Mouse (Mus musculus) neural tube, embryonic 11.5 days (tissue): ENCODE results near the gene Tnxb. TPM values are rescaled to one million over a fixed set of nuclear protein-coding genes. Genes with fewer than 3 reads are reported as not detected.

Source experiments
- polyA plus RNA-seq: library from polyadenylated mRNA; unstranded; fragments of >200 nt; fragmentation: Nextera tagmentation; extraction: Ambion mirVana; gene quantifications from 2 replicates; pipeline ENCODE4 v1.2.1, GENCODE M21; 2014

Gene Tnxb
- polyA plus RNA-seq, 1 experiment from 2014 or later, result 0.03 TPM

Other genes with a start within 250 kb of the Tnxb start
- gene Btnl4, start 193.2 kb upstream of the Tnxb start, polyA plus RNA-seq, result not detected in 2 replicates
- gene Btnl6, start 153.2 kb upstream of the Tnxb start, polyA plus RNA-seq, result not detected in 2 replicates
- 11.0 and 13.1 TPM in 2 replicates for gene Notch4, start 106.3 kb upstream of the Tnxb start, polyA plus RNA-seq
- gene Gpsm3, start 80.7 kb upstream of the Tnxb start, polyA plus RNA-seq, result 4.0 and 5.1 TPM in 2 replicates
- gene Pbx2, start 79.3 kb upstream of the Tnxb start, polyA plus RNA-seq, result 17.0 and 17.3 TPM in 2 replicates
- 2.3 and 2.4 TPM in 2 replicates for gene Ager, start 72.7 kb upstream of the Tnxb start, polyA plus RNA-seq
- 177 and 187 TPM in 2 replicates for gene Rnf5, start 66.8 kb upstream of the Tnxb start, polyA plus RNA-seq
- gene Agpat1, start 66.3 kb upstream of the Tnxb start, polyA plus RNA-seq, result 83.3 and 91.2 TPM in 2 replicates
- gene Egfl8, start 54.6 kb upstream of the Tnxb start, polyA plus RNA-seq, result 10.2 and 12.1 TPM in 2 replicates
- gene Ppt2, start 42.0 kb upstream of the Tnxb start, polyA plus RNA-seq, result 27.6 and 30.3 TPM in 2 replicates
- gene Prrt1, start 41.0 kb upstream of the Tnxb start, polyA plus RNA-seq, result 0.57 and 0.87 TPM in 2 replicates
- 15.5 and 17.6 TPM in 2 replicates for gene Fkbpl, start 25.8 kb upstream of the Tnxb start, polyA plus RNA-seq
- gene Atf6b, start 23.4 kb upstream of the Tnxb start, polyA plus RNA-seq, result 78.3 and 88.4 TPM in 2 replicates
- not detected in 2 replicates for gene C4b, start 73.3 kb downstream of the Tnxb start, polyA plus RNA-seq
- gene Cyp21a1, start 134.0 kb downstream of the Tnxb start, polyA plus RNA-seq, result not detected in 2 replicates
- gene Stk19, start 166.4 kb downstream of the Tnxb start, polyA plus RNA-seq, result 20.3 and 24.7 TPM in 2 replicates
- 69.4 and 71.0 TPM in 2 replicates for gene Dxo, start 166.5 kb downstream of the Tnxb start, polyA plus RNA-seq
- gene Skiv2l, start 179.7 kb downstream of the Tnxb start, polyA plus RNA-seq, result 45.0 and 55.7 TPM in 2 replicates
- 125 and 132 TPM in 2 replicates for gene Nelfe, start 179.9 kb downstream of the Tnxb start, polyA plus RNA-seq
- gene Cfb, start 192.0 kb downstream of the Tnxb start, polyA plus RNA-seq, result 2.6 and 2.9 TPM in 2 replicates
- 1.7 and 2.1 TPM in 2 replicates for gene Zbtb12, start 208.9 kb downstream of the Tnxb start, polyA plus RNA-seq
- not detected in 2 replicates for gene Gm20547, start 211.5 kb downstream of the Tnxb start, polyA plus RNA-seq
- 0.57 and 0.86 TPM in 2 replicates for gene C2, start 227.7 kb downstream of the Tnxb start, polyA plus RNA-seq
- 62.7 and 70.3 TPM in 2 replicates for gene Ehmt2, start 227.9 kb downstream of the Tnxb start, polyA plus RNA-seq
- not detected in 2 replicates for gene Slc44a4, start 243.9 kb downstream of the Tnxb start, polyA plus RNA-seq